Mouse (Mus musculus) cerebellum, adult 8-10 months (tissue): Measurements from ENCODE around the gene Ints5.
"Not testable (repeated sequence)": the region's sequence is repeated elsewhere in the genome, so short reads cannot be mapped to it uniquely, and the experiment has no call there.

Experiments used
- DNase-seq: peaks from one replicate; pipeline ENCODE4 v3.0.0; 2022

The Ints5 gene

GRCm38 (mm10) chr19:8892829-8893766 is at the start of gene Ints5:
Gene Ints5, plus strand, starts transcription at chr19:8893005.
- peak; percentile 84 for DNase-seq

- DNase-seq, result peak; percentile 78
These were observed 48.3 kb upstream of the Ints5 start for GRCm38 (mm10) chr19:8844371-8845129.

- no peak for DNase-seq
These were observed 44.4 kb upstream of the Ints5 start for GRCm38 (mm10) chr19:8848356-8848755.

- DNase-seq, result no peak
These were observed 42.4 kb upstream of the Ints5 start, which contains the start of gene Lrrn4cl for GRCm38 (mm10) chr19:8850402-8850901. Gene Lrrn4cl, plus strand, starts transcription at chr19:8850768.

- DNase-seq, result no peak
These were observed 41.2 kb upstream of the Ints5 start for GRCm38 (mm10) chr19:8851639-8852038.

GRCm38 (mm10) chr19:8852236-8852928 is 40.4 kb upstream of the Ints5 start:
- DNase-seq, result no peak

GRCm38 (mm10) chr19:8853117-8853516 is 39.7 kb upstream of the Ints5 start:
- no peak for DNase-seq

GRCm38 (mm10) chr19:8857689-8858088 is 35.1 kb upstream of the Ints5 start:
- no peak for DNase-seq

GRCm38 (mm10) chr19:8859018-8859417 is 33.8 kb upstream of the Ints5 start:
- DNase-seq, result no peak

GRCm38 (mm10) chr19:8864265-8864664 is 28.5 kb upstream of the Ints5 start:
- no peak for DNase-seq

- not testable (repeated sequence) for DNase-seq
These were observed 22.4 kb upstream of the Ints5 start for GRCm38 (mm10) chr19:8870381-8870780.

- no peak for DNase-seq
These were observed 22.0 kb upstream of the Ints5 start for GRCm38 (mm10) chr19:8870838-8871237.

GRCm38 (mm10) chr19:8871267-8872186 is 21.3 kb upstream of the Ints5 start, which contains the start of gene Ubxn1:
Gene Ubxn1, plus strand, starts transcription at chr19:8871496.
- peak; percentile 95 for DNase-seq

GRCm38 (mm10) chr19:8872266-8872840 is 20.5 kb upstream of the Ints5 start:
- no peak for DNase-seq

GRCm38 (mm10) chr19:8875031-8875430 is 17.8 kb upstream of the Ints5 start:
- DNase-seq, result no peak

- peak; percentile 86 for DNase-seq
These were observed 12.3 kb upstream of the Ints5 start, which contains the start of gene Uqcc3 for GRCm38 (mm10) chr19:8880311-8881033. Gene Uqcc3, minus strand, starts transcription at chr19:8880923.

GRCm38 (mm10) chr19:8881034-8881392 is 11.8 kb upstream of the Ints5 start:
- DNase-seq, result no peak

GRCm38 (mm10) chr19:8883616-8884015 is 9.2 kb upstream of the Ints5 start, which contains the start of the genes Lbhd1 and Gm49403:
Gene Lbhd1, plus strand, starts transcription at chr19:8883732.
Gene Gm49403, plus strand, starts transcription at chr19:8883930.
- DNase-seq, result no peak

GRCm38 (mm10) chr19:8886916-8887584 is 5.8 kb upstream of the Ints5 start:
- DNase-seq, result no peak
